Mouse (Mus musculus) CH12.LX (cell line): ENCODE measurements around the gene Mdga1. TPM values are rescaled to one million over a fixed set of nuclear protein-coding genes. Genes with fewer than 3 reads are reported as not detected.
A peak's percentile ranks its signal among the peaks of the same experiment; 100 is the strongest.

Experiments used
- DNase-seq: peaks from one replicate; pipeline ENCODE4 v3.0.0-alpha.2; 2013; ENCODE audit errors: extremely low read depth
- H3K27ac ChIP-seq: 2 replicates; pipeline ENCODE4 v1.5.1; 2012; ENCODE audit warnings: low read depth, mild to moderate bottlenecking, control low read depth, moderate library complexity; ENCODE audit not compliant: insufficient read depth
- H3K27me3 ChIP-seq: replicated peaks from 2 replicates; pipeline ENCODE3; 2012; ENCODE audit warnings: inconsistent platforms
- H3K36me3 ChIP-seq, 2 experiments: replicated peaks in 1 of 2; 2 replicates each; pipeline versions ENCODE3 to v1.6.1; 2012; ENCODE audit warnings: inconsistent platforms in 1 of 2, low read length in 1 of 2, mild to moderate bottlenecking in 1 of 2, mixed read lengths in 1 of 2, moderate library complexity in 1 of 2; ENCODE audit not compliant: control insufficient read depth in 1 of 2, insufficient read depth in 1 of 2
- H3K4me1 ChIP-seq, 2 experiments: 2 replicates each; pipeline ENCODE4 v1.6.1; 2012; ENCODE audit warnings: inconsistent platforms in 1 of 2, moderate library complexity in 1 of 2; ENCODE audit not compliant: insufficient read depth in 2 of 2, control insufficient read depth in 1 of 2
- H3K4me2 ChIP-seq: 2 replicates; pipeline ENCODE4 v1.6.1; 2012; ENCODE audit warnings: low read depth, mild to moderate bottlenecking, control low read depth; ENCODE audit not compliant: poor library complexity, insufficient read depth, severe bottlenecking
- H3K4me3 ChIP-seq, 3 experiments: fragments of 150-350 bp in 1 of 3; sonication (generic) in 1 of 3; replicated peaks in 1 of 3; 2 replicates each; pipeline versions ENCODE3 to v1.5.1; 2011 to 2012; ENCODE audit warnings: low read depth in 2 of 3, low read length in 2 of 3, mild to moderate bottlenecking in 2 of 3, moderate library complexity in 2 of 3, control low read depth in 1 of 3, improper control_type of control experiment in 1 of 3, inconsistent platforms in 1 of 3, mixed read lengths in 1 of 3; ENCODE audit not compliant: poor library complexity in 1 of 3
- H3K79me2 ChIP-seq: replicated peaks from 2 replicates; pipeline ENCODE4 v1.6.1; 2012; ENCODE audit warnings: mild to moderate bottlenecking, moderate library complexity; ENCODE audit not compliant: control insufficient read depth, poor library complexity, insufficient read depth, severe bottlenecking; ENCODE audit errors: extremely low read depth
- H3K9ac ChIP-seq: 2 replicates; pipeline ENCODE4 v1.6.1; 2012; ENCODE audit warnings: low read depth, mild to moderate bottlenecking, control low read depth, moderate library complexity; ENCODE audit not compliant: insufficient read depth
- H3K9me3 ChIP-seq: replicated peaks from 2 replicates; pipeline ENCODE3; 2012; ENCODE audit warnings: low read length, inconsistent platforms, mixed read lengths
- BHLHE40 ChIP-seq: IDR thresholded peaks from 2 replicates; pipeline ENCODE4 v1.6.1; 2011; ENCODE audit warnings: mild to moderate bottlenecking, low read depth, low read length, improper control_type of control experiment
- CHD1 ChIP-seq: IDR thresholded peaks from 2 replicates; pipeline ENCODE4 v1.6.1; 2012; ENCODE audit warnings: low read depth, low read length, improper control_type of control experiment, inconsistent platforms
- CHD2 ChIP-seq: IDR thresholded peaks from 2 replicates; pipeline ENCODE4 v1.6.1; 2011; ENCODE audit warnings: low read length, improper control_type of control experiment
- CTCF ChIP-seq, 2 experiments: IDR thresholded peaks in 1 of 2; conservative IDR thresholded peaks in 1 of 2; 2 replicates each; pipeline ENCODE4 v1.5.1; 2011 to 2012; ENCODE audit warnings: low read depth in 2 of 2, low read length in 2 of 2, improper control_type of control experiment in 1 of 2, inconsistent platforms in 1 of 2, mild to moderate bottlenecking in 1 of 2, moderate library complexity in 1 of 2
- ELF1 ChIP-seq: IDR thresholded peaks from 2 replicates; pipeline ENCODE4 v1.6.1; 2014; ENCODE audit warnings: low read depth, mild to moderate bottlenecking, inconsistent platforms, low read length, improper control_type of control experiment
- EP300 ChIP-seq: IDR thresholded peaks from 2 replicates; pipeline ENCODE4 v1.6.1; 2011; ENCODE audit warnings: low read length, improper control_type of control experiment
- ETS1 ChIP-seq: conservative IDR thresholded peaks from 2 replicates; pipeline ENCODE4 v1.6.1; 2012; ENCODE audit warnings: low read depth, mild to moderate bottlenecking, inconsistent platforms, low read length, improper control_type of control experiment, moderate library complexity
- HCFC1 ChIP-seq: IDR thresholded peaks from 2 replicates; pipeline ENCODE4 v1.6.1; 2012; ENCODE audit warnings: low read depth, mild to moderate bottlenecking, inconsistent platforms, low read length, improper control_type of control experiment
- IRF4 ChIP-seq: IDR thresholded peaks from 2 replicates; pipeline ENCODE4 v1.6.1; 2014; ENCODE audit warnings: low read depth, mild to moderate bottlenecking, inconsistent platforms, low read length, improper control_type of control experiment
- JUND ChIP-seq: conservative IDR thresholded peaks from 2 replicates; pipeline ENCODE4 v1.6.1; 2011; ENCODE audit warnings: low read depth, low read length, improper control_type of control experiment
- KAT2A ChIP-seq: IDR thresholded peaks from 2 replicates; pipeline ENCODE4 v1.6.1; 2012; ENCODE audit warnings: low read length, improper control_type of control experiment, inconsistent platforms; ENCODE audit not compliant: insufficient replicate concordance
- MAFK ChIP-seq: IDR thresholded peaks from 2 replicates; pipeline ENCODE4 v1.6.1; 2011; ENCODE audit warnings: low read length, improper control_type of control experiment; ENCODE audit not compliant: insufficient replicate concordance
- MAX ChIP-seq: IDR thresholded peaks from 2 replicates; pipeline ENCODE4 v1.6.1; 2011; ENCODE audit warnings: low read length, improper control_type of control experiment
- MAZ ChIP-seq: IDR thresholded peaks from 2 replicates; pipeline ENCODE4 v1.6.1; 2012; ENCODE audit warnings: low read depth, mild to moderate bottlenecking, inconsistent platforms, low read length, improper control_type of control experiment, moderate library complexity
- MEF2A ChIP-seq: IDR thresholded peaks from 2 replicates; pipeline ENCODE4 v1.6.1; 2014; ENCODE audit warnings: low read depth, mild to moderate bottlenecking, inconsistent platforms, low read length, improper control_type of control experiment, borderline replicate concordance
- MXI1 ChIP-seq: IDR thresholded peaks from 2 replicates; pipeline ENCODE4 v1.6.1; 2011; ENCODE audit warnings: mild to moderate bottlenecking, low read depth, low read length, improper control_type of control experiment
- MYC ChIP-seq: IDR thresholded peaks from 2 replicates; pipeline ENCODE4 v1.6.1; 2011; ENCODE audit warnings: low read depth, mild to moderate bottlenecking, improper control_type of control experiment, low read length
- NELFE ChIP-seq: IDR thresholded peaks from 2 replicates; pipeline ENCODE4 v1.6.1; 2011; ENCODE audit warnings: low read depth, low read length, improper control_type of control experiment
- NRF1 ChIP-seq: IDR thresholded peaks from 2 replicates; pipeline ENCODE4 v1.6.1; 2014; ENCODE audit warnings: low read depth, mild to moderate bottlenecking, inconsistent platforms, low read length, improper control_type of control experiment, moderate library complexity
- POLR2AphosphoS2 ChIP-seq: IDR thresholded peaks from 2 replicates; pipeline ENCODE4 v1.6.1; 2011; ENCODE audit warnings: low read depth, low read length, improper control_type of control experiment
- RAD21 ChIP-seq: IDR thresholded peaks from 2 replicates; pipeline ENCODE4 v1.6.1; 2011; ENCODE audit warnings: low read depth, mild to moderate bottlenecking, low read length, improper control_type of control experiment, moderate library complexity
- SMC3 ChIP-seq: IDR thresholded peaks from 2 replicates; pipeline ENCODE4 v1.6.1; 2011; ENCODE audit warnings: low read depth, low read length, improper control_type of control experiment
- TBP ChIP-seq: conservative IDR thresholded peaks from 2 replicates; pipeline ENCODE4 v1.6.1; 2011; ENCODE audit warnings: low read depth, low read length, improper control_type of control experiment
- TCF12 ChIP-seq: IDR thresholded peaks from 2 replicates; pipeline ENCODE4 v1.6.1; 2014; ENCODE audit warnings: low read depth, mild to moderate bottlenecking, inconsistent platforms, low read length, improper control_type of control experiment
- UBTF ChIP-seq: IDR thresholded peaks from 2 replicates; pipeline ENCODE4 v1.6.1; 2012; ENCODE audit warnings: low read depth, mild to moderate bottlenecking, inconsistent platforms, low read length, improper control_type of control experiment, moderate library complexity
- USF1 ChIP-seq: IDR thresholded peaks from 2 replicates; pipeline ENCODE4 v1.6.1; 2014; ENCODE audit warnings: low read depth, mild to moderate bottlenecking, inconsistent platforms, low read length, improper control_type of control experiment
- USF2 ChIP-seq: conservative IDR thresholded peaks from 2 replicates; pipeline ENCODE4 v1.6.1; 2011; ENCODE audit warnings: low read depth, low read length, improper control_type of control experiment
- ZC3H11A ChIP-seq: IDR thresholded peaks from 2 replicates; pipeline ENCODE4 v1.6.1; 2012; ENCODE audit warnings: low read depth, mild to moderate bottlenecking, inconsistent platforms, low read length, improper control_type of control experiment
- ZKSCAN1 ChIP-seq: IDR thresholded peaks from 2 replicates; pipeline ENCODE4 v1.6.1; 2012; ENCODE audit warnings: low read depth, inconsistent platforms, low read length, improper control_type of control experiment, borderline replicate concordance
- dilution Hi-C: fragments of 300-500 bp; cut with MboI; formaldehyde crosslinking; loops from 2 replicates; pipeline ENCODE4 v1.14.3; 2020; ENCODE audit warnings: low sequenced_read_pairs; ENCODE audit not compliant: extremely low pct_unique_long_range_greater_than_20kb, extremely low pct_ligation_motif_present
- in situ Hi-C: fragments of 300-500 bp; cut with MboI; formaldehyde crosslinking; loops from 3 replicates; pipeline ENCODE4 v1.14.3; 2019; ENCODE audit warnings: low sequenced_read_pairs, low pct_ligation_motif_present, low pct_unique_long_range_greater_than_20kb, mixed read lengths
- polyA plus RNA-seq: library from polyadenylated mRNA; unstranded; fragments of >175 nt; gene quantifications from 2 replicates; pipeline ENCODE4 v1.2.1, GENCODE M21; 2012; ENCODE audit warnings: low read depth; ENCODE audit not compliant: insufficient read length
- total RNA-seq, 2 experiments: library from RNA; depleted of rRNA; stranded (reverse); fragments of 300-350 nt in 1 of 2; fragments of >200 nt in 1 of 2; gene quantifications; 2 replicates each; pipeline ENCODE4 v1.2.3; 2012 to 2014

Gene Mdga1
- total and polyA plus RNA-seq, 3 experiments, result 0.29 to 0.39 (median 0.38) TPM

- Histone ChIP-seq H3K4me1 (peaks cover 0 to 11% of the 10 kb centered on the region in 2 experiments; a peak in 2 of 4 replicates), H3K9me3 (peaks cover 5% of the 10 kb centered on the region), H3K4me2 (no peak overlapping the region), H3K79me2 (no peaks in the 10 kb centered on the region), H3K27ac (no peak overlapping the region), H3K27me3 (peaks cover 3% of the 10 kb centered on the region), H3K9ac (no peak overlapping the region), H3K36me3 (no peaks in the 10 kb centered on the region), H3K4me3 (no peak overlapping the region)
- dilution Hi-C loops (no loop called here), in situ Hi-C loops (no loop called here)
- TF ChIP-seq MAFK, result no peak
- no peak for TF ChIP-seq ELF1
- no peak for TF ChIP-seq EP300
- no peak for TF ChIP-seq NELFE
- no peak for TF ChIP-seq JUND
- TF ChIP-seq USF2, result no peak
- no peak for DNase-seq
Observed at GRCm38 (mm10) chr17:29979020-29979419, 9.1 kb upstream of the Mdga1 start.

GRCm38 (mm10) chr17:29975731-29976130 lies 5.8 kb upstream of the Mdga1 start:
- H3K9ac ChIP-seq, result no peak overlapping the region
- in situ Hi-C loops, result no loop called here
- H3K27ac ChIP-seq, result no peak overlapping the region
- H3K27me3 ChIP-seq, result peaks cover 2% of the 10 kb centered on the region
- peak; percentile 47 for TF ChIP-seq ZC3H11A
- TF ChIP-seq TCF12, result no peak
- TF ChIP-seq SMC3, result peak; percentile 87
- no peak for TF ChIP-seq TBP
- TF ChIP-seq NELFE, result no peak
- no peak for TF ChIP-seq USF2
- no peak for TF ChIP-seq ELF1
- TF ChIP-seq UBTF, result no peak
- no peak for TF ChIP-seq USF1
- TF ChIP-seq POLR2AphosphoS2, result no peak
- TF ChIP-seq KAT2A, result no peak
- TF ChIP-seq CTCF (conservative IDR thresholded peaks at IDR 0.05 in 1 of 2, IDR thresholded peaks at IDR 0.05 in 1 of 2; ENCODE audit: low read depth in 2 of 2, low read length in 2 of 2), result peak; percentile 34 to 80
- TF ChIP-seq MAX, result no peak
- TF ChIP-seq MXI1, result no peak
- no peak for TF ChIP-seq HCFC1
- TF ChIP-seq CHD2, result no peak
- no peak for TF ChIP-seq CHD1
- TF ChIP-seq RAD21, result peak; percentile 74
- no peak for TF ChIP-seq MAZ
- no peak for TF ChIP-seq MEF2A
- no peak for TF ChIP-seq MYC
- no peak for TF ChIP-seq NRF1
- TF ChIP-seq IRF4, result no peak
- no peak for TF ChIP-seq ETS1
- TF ChIP-seq BHLHE40, result no peak
- TF ChIP-seq ZKSCAN1, result no peak
- TF ChIP-seq, all 38 proteins: peak for 4
- DNase-seq, result peak; percentile 45
- dilution Hi-C loops, result no loop called here
- Histone ChIP-seq H3K79me2 (no peaks in the 10 kb centered on the region), H3K4me2 (no peak overlapping the region), H3K4me1 (peaks cover 0 to 11% of the 10 kb centered on the region in 2 experiments; a peak in 2 of 4 replicates), H3K9me3 (no peaks in the 10 kb centered on the region), H3K4me3 (no peak overlapping the region), H3K36me3 (no peaks in the 10 kb centered on the region)
